Mouse (Mus musculus) hindbrain, embryonic 11.5 days (tissue): Measurements from ENCODE around the gene Ppdpf. TPM values are rescaled to one million over a fixed set of nuclear protein-coding genes. Genes with fewer than 3 reads are reported as not detected.

Experiments used
- ATAC-seq: fragments of 200-750 bp; cut with Nextera tagmentation; 2 replicates; pipeline ENCODE4 v1.8.0; 2017; ENCODE audit warnings: mild to moderate bottlenecking, moderate TSS enrichment, moderate library complexity; ENCODE audit not compliant: low FRiP score
- DNase-seq: peaks from one replicate; pipeline ENCODE4 v3.0.0-alpha.2; 2015; ENCODE audit warnings: low spot score
- H3K27ac ChIP-seq: fragments of 300-500 bp; sonication (generic); 2 replicates; pipeline ENCODE4 v1.5.1; 2014; ENCODE audit warnings: mild to moderate bottlenecking, low read depth, low read length
- H3K27me3 ChIP-seq: fragments of 300-500 bp; sonication (generic); 2 replicates; pipeline ENCODE4 v1.6.1; 2014; ENCODE audit warnings: mild to moderate bottlenecking, low read length, moderate library complexity, mixed read lengths; ENCODE audit not compliant: control insufficient read depth, insufficient read depth
- H3K36me3 ChIP-seq: fragments of 300-500 bp; sonication (generic); 2 replicates; pipeline ENCODE4 v1.6.1; 2014; ENCODE audit warnings: mild to moderate bottlenecking, low read length, moderate library complexity, mixed read lengths; ENCODE audit not compliant: control insufficient read depth, insufficient read depth
- H3K4me1 ChIP-seq: fragments of 300-500 bp; sonication (generic); replicated peaks from 2 replicates; pipeline ENCODE4 v1.6.1; 2014; ENCODE audit warnings: low read length, mixed read lengths; ENCODE audit not compliant: control insufficient read depth, insufficient read depth
- H3K4me2 ChIP-seq: fragments of 300-500 bp; sonication (generic); replicated peaks from 2 replicates; pipeline ENCODE4 v1.6.1; 2014; ENCODE audit warnings: mild to moderate bottlenecking, low read depth, low read length
- H3K4me3 ChIP-seq: fragments of 300-500 bp; sonication (generic); 2 replicates; pipeline ENCODE4 v1.5.1; 2014; ENCODE audit warnings: low read depth, low read length
- H3K9ac ChIP-seq: fragments of 300-500 bp; sonication (generic); 2 replicates; pipeline ENCODE4 v1.6.1; 2014; ENCODE audit warnings: low read depth, low read length
- H3K9me3 ChIP-seq: fragments of 300-500 bp; sonication (generic); 2 replicates; pipeline ENCODE4 v1.6.1; 2016; ENCODE audit warnings: low read length; ENCODE audit not compliant: control insufficient read depth
- WGBS: fragments of 180-500 bp; shearing (Covaris S2); extraction: QIAGEN DNeasy Blood & Tissue Kit; methylation state at CpG from one replicate; pipeline ENCODE4 v1.1.7; 2014; 5-methylcytosine and 5-hydroxymethylcytosine counted together
- polyA plus RNA-seq: library from polyadenylated mRNA; unstranded; fragments of >200 nt; fragmentation: Nextera tagmentation; extraction: Ambion mirVana; gene quantifications from 2 replicates; pipeline ENCODE4 v1.2.1, GENCODE M21; 2014

The Ppdpf gene
- polyA plus RNA-seq, 1 experiment from 2014 or later = 410 TPM

DNA sequence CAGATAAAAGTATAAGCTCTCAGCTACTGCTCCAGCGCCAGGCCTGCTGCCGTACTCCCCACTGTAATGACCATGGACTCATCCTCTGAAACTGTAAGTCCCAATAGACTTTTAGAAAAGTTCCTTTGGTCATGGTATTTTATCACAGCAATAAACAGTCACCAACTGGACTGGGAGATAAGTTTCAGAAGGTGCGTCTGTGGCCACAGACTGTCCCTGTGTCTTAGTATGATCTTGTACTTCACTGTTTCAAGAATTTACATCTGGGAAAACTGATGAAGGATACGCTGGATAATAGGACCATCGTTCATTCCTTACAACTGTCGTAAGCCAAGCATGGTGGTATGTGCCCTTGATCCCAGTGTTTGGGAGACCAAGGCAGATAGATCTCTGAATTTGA, 29.0 kb downstream of the Ppdpf start:
- peaks cover 32% of the 10 kb centered on the region for H3K27me3 ChIP-seq
- H3K9ac ChIP-seq = no peak overlapping the region
- no peak for DNase-seq
- H3K4me1 ChIP-seq = peaks cover 15% of the 10 kb centered on the region
- no peak overlapping the region for H3K27ac ChIP-seq
- no peak overlapping the region for H3K4me3 ChIP-seq
- H3K9me3 ChIP-seq = no peaks in the 10 kb centered on the region
- no peaks in the 10 kb centered on the region for H3K36me3 ChIP-seq
- 90% methylated on average over 6 of the region's 6 CpGs for WGBS
- no peak overlapping the region for H3K4me2 ChIP-seq
- no peak for ATAC-seq

DNA sequence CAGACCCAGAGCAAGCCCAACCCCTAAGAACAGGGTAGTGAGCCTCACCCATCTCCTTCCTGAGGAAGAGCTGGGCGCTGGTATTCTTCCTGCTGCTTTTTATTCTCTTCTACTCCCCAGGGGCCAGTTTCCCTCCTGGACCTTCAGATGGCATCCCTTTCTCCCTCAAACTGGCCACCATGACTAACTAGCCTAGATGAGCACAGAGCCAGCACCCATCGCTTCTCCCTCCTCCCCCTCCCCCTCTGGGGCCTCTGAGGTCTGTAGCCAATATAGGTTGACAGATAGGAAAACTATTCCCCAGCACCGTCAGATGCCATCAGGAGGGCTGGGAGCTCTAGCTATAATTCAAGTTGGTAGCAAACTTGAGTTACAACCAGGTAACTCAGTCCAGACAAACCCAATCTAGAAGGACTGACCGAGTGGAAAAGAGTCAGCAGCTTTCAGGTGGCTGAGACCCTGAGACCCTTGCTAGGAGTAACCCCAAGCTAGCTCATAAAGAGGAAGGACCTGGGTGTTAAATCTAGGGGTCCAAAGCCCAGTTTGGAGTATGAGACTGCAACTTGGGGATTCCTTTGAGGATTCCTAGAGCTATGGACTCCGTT, 31.9 kb downstream of the Ppdpf start:
- Histone ChIP-seq H3K27ac (no peak overlapping the region), H3K27me3 (peaks cover 5% of the 10 kb centered on the region), H3K4me2 (no peak overlapping the region), H3K36me3 (no peaks in the 10 kb centered on the region), H3K9ac (no peak overlapping the region), H3K9me3 (no peaks in the 10 kb centered on the region), H3K4me1 (peaks cover 3% of the 10 kb centered on the region), H3K4me3 (no peak overlapping the region)
- 69% methylated on average over 5 of the region's 5 CpGs for whole genome bisulfite sequencing
- no peak for DNase-seq
- ATAC-seq = no peak

DNA sequence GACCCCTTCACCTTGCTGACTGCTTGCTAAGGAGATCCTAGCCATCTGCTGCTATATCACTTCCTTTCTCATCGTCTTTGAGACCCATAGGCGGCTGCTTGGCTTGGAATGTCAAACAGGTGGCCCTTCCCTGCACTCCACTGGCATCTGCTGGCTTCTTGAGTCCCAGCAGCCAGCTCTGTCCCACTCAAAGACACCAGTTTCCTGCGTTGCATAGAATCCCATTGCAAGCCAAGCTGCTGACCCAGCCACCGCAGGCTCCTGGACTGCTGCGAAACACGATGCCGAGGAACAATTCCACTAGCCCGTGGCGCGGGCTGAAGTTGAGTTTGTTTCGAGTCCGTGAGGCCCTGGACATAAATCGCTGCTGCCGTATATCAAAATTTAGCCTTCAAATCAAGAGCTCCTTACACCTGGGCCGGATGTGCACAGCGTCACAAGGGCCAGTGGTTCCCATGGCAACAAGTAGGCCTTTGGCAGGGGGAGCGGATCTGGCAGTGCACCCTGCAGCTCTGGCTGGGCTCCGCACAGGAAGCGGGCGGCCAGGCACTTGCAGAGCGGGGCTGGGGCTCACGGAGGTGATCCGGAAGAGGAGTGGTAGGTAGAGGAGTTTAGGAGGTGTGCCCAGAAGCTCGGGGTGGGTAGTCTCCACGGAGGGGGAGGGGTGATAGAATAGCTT, 32.6 kb downstream of the Ppdpf start, which contains the start of gene Fndc11:
Fndc11 (plus strand) TSS at position 476 of the 679 bp plus-strand sequence.
- DNase-seq (peak; percentile 72), ATAC-seq (peak; percentile 47; the same call in 1 of the 2 replicates)
- Histone ChIP-seq H3K4me1 (peaks cover 3% of the 10 kb centered on the region), H3K9ac (no peak within 1 kb of the TSS), H3K4me2 (peak within 1 kb of the TSS; percentile 44), H3K36me3 (no peaks in the 10 kb centered on the region), H3K9me3 (no peaks in the 10 kb centered on the region), H3K4me3 (peak within 1 kb of the TSS; percentile 20), H3K27ac (no peak within 1 kb of the TSS), H3K27me3 (peaks cover 2% of the 10 kb centered on the region)
- 5% methylated on average over 25 of the region's 25 CpGs for WGBS

DNA sequence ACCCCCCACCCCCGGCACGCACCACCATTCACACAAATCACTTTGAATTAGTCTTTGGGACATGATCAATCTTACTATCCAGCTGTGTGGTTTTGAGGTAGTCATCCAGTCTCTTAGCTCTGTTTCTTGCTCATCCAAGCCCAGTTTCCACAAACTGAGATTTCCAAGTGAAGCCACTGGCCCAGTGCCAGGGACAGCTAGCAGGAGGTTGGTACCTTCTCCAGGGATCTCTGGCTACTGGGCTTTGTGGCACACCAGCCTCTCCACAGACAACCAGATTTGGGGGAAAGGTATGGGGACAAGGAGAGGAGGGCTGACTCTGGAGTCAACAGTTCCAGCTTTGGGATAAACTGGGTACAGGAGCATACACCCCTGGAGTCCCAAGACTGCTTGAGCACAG, 33.3 kb downstream of the Ppdpf start:
- DNase-seq = no peak
- H3K4me1 ChIP-seq = peaks cover 3% of the 10 kb centered on the region
- no peak overlapping the region for H3K9ac ChIP-seq
- peak overlapping the region; percentile 44; the same call in 1 of the 2 replicates for H3K4me2 ChIP-seq
- ATAC-seq = no peak
- H3K27me3 ChIP-seq = peaks cover 2% of the 10 kb centered on the region; the same call in 1 of the 2 replicates
- WGBS = 27% methylated on average over 2 of the region's 2 CpGs
- no peak overlapping the region for H3K4me3 ChIP-seq
- no peaks in the 10 kb centered on the region for H3K36me3 ChIP-seq
- H3K27ac ChIP-seq = no peak overlapping the region
- no peaks in the 10 kb centered on the region for H3K9me3 ChIP-seq

DNA sequence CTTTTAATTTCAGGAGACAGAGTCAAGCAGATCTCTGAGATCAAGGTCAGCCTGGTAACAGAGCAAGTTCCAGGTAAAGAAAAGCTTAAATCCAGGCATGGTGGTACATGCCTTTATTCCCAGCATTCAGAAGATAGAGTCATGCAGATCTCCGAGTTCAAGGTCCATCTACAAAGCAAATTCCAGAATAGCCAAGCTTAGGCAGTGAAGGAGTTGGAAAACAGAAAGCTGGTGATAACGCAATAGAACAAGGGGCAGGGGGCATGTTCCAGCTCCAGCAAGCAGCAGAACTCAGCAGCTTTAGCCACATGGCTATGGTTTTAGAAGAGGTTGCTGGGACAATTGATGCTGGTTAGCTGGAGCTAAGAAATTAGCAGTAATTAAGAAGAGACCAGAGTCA, 37.9 kb downstream of the Ppdpf start:
- no peak for DNase-seq

DNA sequence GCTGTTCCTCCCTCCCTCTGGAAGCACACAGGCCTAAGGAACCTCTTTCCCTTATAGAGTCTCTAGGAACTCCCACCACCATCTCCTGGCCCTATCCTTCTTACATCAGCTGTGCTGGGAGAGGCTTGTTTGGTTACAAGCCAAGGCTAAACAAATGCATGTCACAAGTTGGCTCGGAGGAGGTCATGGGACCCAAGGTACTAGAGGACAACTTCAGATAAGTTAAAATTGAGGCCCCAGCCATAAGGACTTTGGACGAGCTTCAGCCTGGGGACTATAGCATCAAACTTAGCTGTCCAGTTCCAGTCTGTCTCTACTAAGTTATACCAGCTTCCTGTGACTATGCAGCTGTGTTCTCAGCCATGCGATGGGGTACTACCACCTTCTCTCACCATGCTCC, 40.1 kb downstream of the Ppdpf start:
- Histone ChIP-seq H3K36me3 (no peaks in the 10 kb centered on the region), H3K9ac (no peak overlapping the region), H3K27me3 (no peaks in the 10 kb centered on the region), H3K4me1 (no peaks in the 10 kb centered on the region), H3K4me3 (no peak overlapping the region), H3K4me2 (no peak overlapping the region), H3K27ac (no peak overlapping the region), H3K9me3 (no peaks in the 10 kb centered on the region)
- WGBS = 89% methylated on average over 3 of the region's 3 CpGs
- DNase-seq (no peak), ATAC-seq (no peak)

More for the DNA sequence above, 37.9 kb downstream of the Ppdpf start:
- 90% methylated on average over 2 of the region's 2 CpGs for WGBS
- Histone ChIP-seq H3K27me3 (peaks cover 2% of the 10 kb centered on the region; the same call in 1 of the 2 replicates), H3K4me1 (peaks cover under 1% of the 10 kb centered on the region; the same call in 1 of the 2 replicates), H3K9ac (no peak overlapping the region), H3K9me3 (no peaks in the 10 kb centered on the region), H3K4me3 (no peak overlapping the region), H3K4me2 (no peak overlapping the region), H3K27ac (no peak overlapping the region), H3K36me3 (no peaks in the 10 kb centered on the region)
- ATAC-seq = no peak

DNA sequence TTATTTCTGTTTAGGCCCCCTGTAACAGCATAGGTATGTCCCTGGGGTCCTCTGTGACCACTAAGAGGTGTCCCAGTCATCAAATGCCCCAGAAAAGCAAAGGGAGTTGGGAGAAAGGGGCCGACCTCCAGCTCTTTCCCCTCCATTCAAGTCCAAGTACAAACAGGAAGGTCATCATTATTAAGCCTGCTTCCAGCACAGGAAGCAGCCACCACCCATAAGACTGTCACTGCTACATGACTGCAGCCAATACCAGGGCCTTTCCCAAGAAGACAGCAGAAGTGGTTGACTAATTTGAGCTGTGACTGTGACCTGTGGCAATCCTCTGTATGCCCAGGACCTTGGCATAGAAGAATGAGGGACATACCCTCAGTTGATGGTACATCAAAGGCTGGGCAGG, 41.3 kb downstream of the Ppdpf start:
- 80% methylated on average over 1 of the region's 1 CpGs for WGBS
- H3K27me3 ChIP-seq = no peaks in the 10 kb centered on the region
- no peak overlapping the region for H3K27ac ChIP-seq
- H3K36me3 ChIP-seq = no peaks in the 10 kb centered on the region
- no peak for ATAC-seq
- H3K9ac ChIP-seq = no peak overlapping the region
- H3K9me3 ChIP-seq = no peaks in the 10 kb centered on the region
- H3K4me3 ChIP-seq = no peak overlapping the region
- H3K4me2 ChIP-seq = no peak overlapping the region
- no peak for DNase-seq
- H3K4me1 ChIP-seq = no peaks in the 10 kb centered on the region

DNA sequence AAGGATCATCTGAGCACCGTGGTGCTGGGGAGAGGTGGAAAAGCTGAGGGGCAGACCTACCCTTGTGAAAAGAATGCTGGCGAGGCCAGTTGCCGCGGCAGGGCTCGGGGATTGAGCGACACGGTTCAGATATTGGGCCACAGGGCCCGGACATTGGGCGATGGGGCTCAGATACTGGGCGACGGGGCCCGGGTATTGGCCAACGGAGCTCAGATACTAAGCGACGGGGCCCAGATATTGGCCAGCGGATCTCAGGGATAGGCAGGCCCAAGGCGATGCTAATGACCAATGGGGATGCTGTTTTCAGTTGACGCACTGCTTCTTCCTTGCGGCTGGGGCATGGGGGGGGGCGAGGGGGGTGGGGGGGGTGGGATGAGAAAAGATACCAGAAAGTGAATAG, 44.1 kb downstream of the Ppdpf start:
- DNase-seq = no peak
- Histone ChIP-seq H3K9me3 (no peaks in the 10 kb centered on the region), H3K27me3 (no peaks in the 10 kb centered on the region), H3K36me3 (no peaks in the 10 kb centered on the region), H3K27ac (no peak overlapping the region), H3K4me1 (no peaks in the 10 kb centered on the region), H3K4me2 (no peak overlapping the region), H3K4me3 (no peak overlapping the region), H3K9ac (no peak overlapping the region)
- ATAC-seq = no peak
- 73% methylated on average over 20 of the region's 20 CpGs for WGBS

DNA sequence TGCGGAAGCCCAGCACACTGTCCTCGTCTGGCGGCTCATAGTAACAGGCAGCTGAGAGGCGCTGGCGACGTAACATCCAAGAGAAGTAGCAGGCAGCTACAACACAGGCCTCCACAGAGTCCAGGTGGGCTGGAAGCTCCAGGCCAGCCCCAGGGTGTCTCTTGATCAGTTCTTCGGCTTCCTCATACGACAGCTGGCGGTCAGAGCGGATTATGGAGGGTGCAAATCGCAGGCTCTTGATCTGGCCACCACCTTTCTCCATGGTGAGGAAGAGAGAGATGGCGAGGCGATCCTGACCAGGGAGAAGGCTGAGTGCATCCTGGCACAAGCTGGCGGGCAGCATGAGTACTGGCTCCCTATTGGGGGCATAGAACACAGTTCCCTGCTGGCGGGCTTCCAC, 46.4 kb downstream of the Ppdpf start:
- H3K9ac ChIP-seq = no peak overlapping the region
- WGBS = 92% methylated on average over 15 of the region's 15 CpGs
- H3K9me3 ChIP-seq = no peaks in the 10 kb centered on the region
- H3K36me3 ChIP-seq = no peaks in the 10 kb centered on the region
- H3K27ac ChIP-seq = no peak overlapping the region
- no peak for ATAC-seq
- H3K4me3 ChIP-seq = no peak overlapping the region
- H3K4me1 ChIP-seq = no peaks in the 10 kb centered on the region
- H3K27me3 ChIP-seq = no peaks in the 10 kb centered on the region
- no peak for DNase-seq
- H3K4me2 ChIP-seq = no peak overlapping the region
